Mouse (Mus musculus): ENCODE data around the gene Lnpep.
"Not testable (repeated sequence)": the region's sequence is repeated elsewhere in the genome, so short reads cannot be mapped to it uniquely, and the experiment has no call there.

Gene Lnpep

DNA sequence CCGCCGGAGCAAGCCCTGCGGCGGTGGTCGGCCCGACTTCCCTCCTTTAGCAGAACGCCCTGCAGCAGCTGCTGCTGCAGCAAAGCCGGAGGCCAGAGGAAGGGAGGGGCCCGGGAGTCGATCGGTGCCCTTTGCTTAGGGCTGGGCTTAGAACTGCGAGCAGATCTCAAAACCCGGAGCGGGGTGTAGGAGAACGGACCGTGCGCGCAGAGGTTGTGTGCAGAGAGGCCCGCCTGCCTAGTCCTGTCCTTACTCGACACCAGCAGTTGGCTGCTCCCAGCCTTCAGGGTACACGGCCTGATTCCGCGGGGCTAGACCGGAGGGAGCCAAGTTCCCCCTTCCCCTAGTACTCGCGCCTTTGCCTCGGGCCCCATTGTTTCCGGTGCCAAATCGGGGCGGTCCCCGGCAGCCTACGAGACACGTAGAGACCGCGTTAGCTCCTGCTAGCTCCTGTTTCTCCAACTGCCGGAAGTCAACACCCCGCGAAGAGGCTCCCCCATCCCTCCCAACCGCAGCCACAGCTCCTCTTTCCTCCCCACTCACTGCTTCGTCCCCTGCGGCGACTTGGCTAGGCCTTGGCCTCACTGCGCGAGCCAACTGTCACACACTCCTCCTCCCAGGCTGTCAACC lies at the start of gene Lnpep:
Gene Lnpep, minus strand, starts transcription at position 94 of the 630 bp plus-strand sequence.
- peak; percentile 93 for DNase-seq (ENCODE audit: low spot score)

DNA sequence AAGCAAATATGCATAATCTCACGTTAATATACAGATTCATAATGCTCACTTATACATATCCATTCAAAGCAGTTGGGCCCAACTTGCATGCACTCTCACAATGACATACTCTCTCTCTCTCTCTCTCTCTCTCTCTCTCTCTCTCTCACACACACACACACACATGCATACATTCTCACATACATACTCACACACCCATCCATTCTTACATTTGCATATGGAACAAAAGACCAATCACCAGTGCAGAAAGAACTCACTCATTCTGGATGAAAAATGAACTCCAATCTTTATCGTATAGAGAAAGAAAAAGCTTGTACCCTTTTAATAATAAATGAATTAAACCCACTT lies 31.0 kb upstream of the Lnpep start:
- no peak for DNase-seq (ENCODE audit: low spot score)

DNA sequence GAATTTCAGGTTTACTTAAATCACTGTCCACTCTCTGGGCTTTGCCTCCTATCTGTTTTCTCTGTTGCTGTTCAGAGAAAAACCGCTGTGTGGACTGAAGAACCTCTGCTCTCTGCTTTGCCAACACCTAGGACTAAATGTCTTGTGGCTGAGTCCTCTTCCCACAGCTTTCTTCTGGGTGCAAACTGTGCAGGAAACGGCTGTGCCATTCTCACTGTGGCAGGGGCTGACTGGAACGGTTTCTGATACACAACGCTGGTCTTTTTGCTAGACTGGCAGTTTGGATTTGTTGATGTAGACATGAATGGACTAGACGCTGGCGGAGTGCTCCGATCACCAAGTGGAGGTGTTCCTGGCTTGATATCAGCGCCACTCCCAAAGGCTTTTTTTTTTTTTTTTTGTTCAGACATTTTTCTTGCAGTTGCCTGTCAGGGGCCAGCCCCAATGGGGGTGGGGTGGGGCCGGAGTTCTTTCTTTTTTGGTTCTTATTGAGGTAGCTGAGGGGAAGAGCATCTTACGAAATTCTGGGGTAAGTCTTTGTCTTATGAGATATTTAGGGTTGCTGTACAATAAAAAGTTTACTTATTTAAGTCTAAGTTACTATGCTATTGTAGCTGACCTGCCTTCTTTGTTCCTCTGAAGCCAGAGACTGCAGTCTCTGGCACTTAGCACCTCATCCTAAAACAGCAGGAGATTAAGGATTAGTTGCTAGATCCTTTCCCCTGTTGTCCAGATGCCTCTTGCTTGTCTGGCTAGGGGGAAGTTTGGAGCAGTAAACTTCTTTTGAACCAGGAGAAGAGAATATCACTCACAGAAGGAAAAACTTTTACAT lies 30.4 kb upstream of the Lnpep start:
- DNase-seq (ENCODE audit: low spot score): peak; percentile 7

DNA sequence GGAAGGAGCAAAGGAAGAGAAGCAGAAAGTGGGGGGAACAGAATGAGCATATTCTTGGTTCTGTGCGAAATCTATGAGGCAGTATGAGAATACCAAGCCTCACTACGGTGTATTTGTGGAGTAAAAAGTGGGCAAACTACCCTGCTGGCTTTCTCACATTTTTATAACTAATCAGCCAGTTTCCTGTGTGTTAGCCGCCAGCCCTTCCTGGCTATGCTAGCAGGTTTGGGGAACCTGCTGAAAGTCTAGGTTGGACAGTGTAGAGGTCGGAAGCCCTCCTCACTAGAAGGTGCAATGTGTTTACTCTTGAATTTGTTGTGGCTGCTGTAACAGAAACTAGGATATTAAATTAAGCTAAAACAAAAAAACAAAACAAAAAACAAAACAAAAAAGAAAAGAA lies 27.7 kb upstream of the Lnpep start:
- no peak for DNase-seq (ENCODE audit: low spot score)

DNA sequence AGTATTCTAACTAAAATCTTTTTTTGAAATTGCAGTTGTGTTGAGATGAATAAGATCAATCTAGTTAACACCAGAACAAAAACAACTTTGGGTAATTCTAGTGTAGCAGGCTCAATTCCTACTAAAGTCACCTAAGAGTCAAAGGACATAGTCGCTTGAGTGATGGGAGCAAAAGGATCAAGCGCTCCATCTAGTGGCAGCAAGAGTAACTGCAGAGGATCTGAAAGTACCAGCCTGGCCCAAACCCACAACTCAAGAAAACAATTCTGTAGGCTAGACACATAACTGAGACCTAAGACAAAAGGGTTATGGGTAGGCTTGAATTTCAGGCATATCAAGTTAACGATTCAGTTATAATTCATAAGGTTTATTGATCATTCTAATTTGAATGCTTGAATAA lies 20.9 kb upstream of the Lnpep start:
- DNase-seq (ENCODE audit: low spot score): peak; percentile 79

DNA sequence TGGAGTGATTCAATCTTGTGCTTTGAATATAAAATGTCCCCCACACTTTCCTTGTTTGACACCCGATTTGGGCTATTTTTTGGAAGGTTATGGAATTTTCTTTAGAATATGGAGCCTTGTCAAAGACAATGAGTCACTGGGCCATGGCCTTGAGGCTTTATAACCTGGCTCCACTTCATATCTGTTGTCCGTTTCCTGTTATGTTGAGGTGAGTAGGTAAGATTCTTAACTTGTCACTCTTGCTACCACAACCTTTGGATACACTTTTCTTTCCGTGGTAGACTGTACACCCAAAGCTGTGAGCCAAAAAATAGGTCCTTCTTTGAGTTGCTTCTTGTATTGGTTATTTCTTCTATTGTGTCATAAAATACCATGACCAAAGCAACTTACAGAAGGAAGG lies 12.5 kb upstream of the Lnpep start:
- DNase-seq (ENCODE audit: low spot score): no peak

DNA sequence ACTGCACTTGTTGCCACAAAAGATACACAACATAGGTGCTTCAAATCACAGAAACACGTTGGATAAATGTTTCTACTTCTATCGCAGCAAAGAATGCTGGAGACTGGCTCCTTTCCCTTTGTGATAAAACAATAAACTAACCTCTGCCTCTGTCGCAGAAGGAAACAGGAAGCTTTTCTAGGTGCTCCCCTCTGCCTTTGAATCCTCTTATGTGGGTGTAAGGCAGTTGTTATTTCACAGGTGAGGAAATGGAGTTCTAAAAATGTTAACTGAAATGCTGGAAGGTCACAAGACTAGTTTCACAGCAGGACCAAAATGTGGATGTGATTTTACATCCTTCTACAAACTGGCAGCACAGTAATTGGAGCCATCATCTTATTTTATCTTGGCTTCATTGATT lies 11.3 kb upstream of the Lnpep start:
- no peak for DNase-seq (ENCODE audit: low spot score)

DNA sequence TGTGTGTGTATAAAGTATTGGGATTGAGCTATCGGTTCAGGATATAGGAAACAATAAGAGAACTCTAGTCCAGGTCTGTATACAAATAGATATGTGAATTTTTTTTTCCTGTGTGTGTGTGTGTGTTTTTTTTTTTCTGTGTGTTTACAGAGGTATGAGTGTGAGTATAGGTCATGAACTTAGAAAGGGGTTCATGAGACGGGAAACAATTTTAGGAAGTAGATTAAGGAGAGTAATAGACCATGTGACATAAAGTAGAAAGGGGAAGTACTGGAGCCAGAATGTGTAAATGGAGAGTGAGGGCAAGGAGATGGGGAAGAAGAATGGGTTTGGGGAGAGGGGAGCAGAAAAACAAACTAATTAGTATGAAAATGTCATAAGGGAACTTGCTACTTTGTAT lies 9.2 kb upstream of the Lnpep start:
- no peak for DNase-seq (ENCODE audit: low spot score)

DNA sequence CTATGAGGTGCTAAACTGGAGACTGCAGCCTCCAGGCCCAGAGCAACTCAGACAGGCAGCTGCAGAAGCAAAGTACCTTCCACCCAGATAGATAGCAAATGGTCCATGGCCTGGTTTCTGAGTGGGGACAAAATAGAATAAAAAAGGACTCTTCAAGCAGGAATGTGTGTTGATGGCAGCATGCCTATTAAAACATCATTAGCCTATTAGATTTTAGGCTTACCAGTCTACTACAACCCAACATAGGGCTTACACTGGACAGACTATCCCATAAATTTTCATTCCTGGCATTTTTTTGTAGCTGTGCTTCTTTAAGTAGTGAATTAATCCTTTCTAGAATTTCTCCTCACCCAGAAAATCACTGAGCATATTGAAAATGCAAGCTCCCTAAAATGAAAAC lies 7.1 kb upstream of the Lnpep start:
- no peak for DNase-seq (ENCODE audit: low spot score)

DNA sequence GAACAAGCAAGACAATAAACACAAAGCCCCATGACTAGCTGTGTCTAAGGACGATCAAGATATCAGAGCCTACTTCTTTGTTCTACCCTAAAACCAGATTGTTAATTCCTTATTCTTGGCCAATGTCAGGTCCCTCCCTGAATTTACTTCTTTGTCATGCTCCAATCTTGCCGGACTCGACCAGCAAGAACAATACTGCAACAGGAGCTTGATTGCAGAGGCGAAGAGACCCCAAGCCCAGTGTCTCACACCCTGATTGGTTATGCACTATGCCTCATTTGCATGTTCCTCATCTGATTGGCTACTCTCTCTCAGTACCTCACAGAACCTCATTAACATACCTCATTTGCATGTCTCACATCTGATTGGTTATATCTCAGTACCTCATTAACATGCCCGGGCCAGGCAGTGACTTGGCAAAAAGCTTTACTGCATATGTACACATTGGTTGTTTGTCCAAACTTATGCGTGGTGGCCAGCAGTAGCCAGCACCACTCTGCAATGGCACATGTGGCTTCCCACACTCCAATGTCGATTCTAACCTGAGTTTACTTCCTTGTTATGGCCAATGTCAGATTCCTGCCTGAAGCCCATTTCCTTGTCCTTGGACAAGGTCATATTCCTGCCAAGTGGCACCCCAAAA lies 3.5 kb upstream of the Lnpep start:
- DNase-seq (ENCODE audit: low spot score): not testable (repeated sequence)

DNA sequence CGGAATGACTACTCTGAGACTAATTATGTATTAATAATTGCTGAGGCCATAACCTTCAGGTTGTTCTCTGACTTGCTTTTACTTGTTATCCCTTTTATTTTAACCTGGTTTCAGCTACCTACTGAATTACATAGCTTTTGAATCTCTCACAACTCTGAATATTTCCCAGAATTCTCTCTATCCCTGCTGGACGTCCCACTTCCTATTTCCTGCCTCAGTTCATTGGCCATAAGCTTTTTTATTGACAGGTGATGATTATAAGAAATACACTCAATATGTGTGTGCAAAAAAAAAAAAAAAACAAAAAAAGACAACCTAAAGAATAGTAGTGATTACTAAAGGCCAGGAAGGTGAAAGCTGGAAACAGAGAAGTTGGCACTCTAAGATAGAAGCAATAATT lies 2.7 kb upstream of the Lnpep start:
- no peak for DNase-seq (ENCODE audit: low spot score)

DNA sequence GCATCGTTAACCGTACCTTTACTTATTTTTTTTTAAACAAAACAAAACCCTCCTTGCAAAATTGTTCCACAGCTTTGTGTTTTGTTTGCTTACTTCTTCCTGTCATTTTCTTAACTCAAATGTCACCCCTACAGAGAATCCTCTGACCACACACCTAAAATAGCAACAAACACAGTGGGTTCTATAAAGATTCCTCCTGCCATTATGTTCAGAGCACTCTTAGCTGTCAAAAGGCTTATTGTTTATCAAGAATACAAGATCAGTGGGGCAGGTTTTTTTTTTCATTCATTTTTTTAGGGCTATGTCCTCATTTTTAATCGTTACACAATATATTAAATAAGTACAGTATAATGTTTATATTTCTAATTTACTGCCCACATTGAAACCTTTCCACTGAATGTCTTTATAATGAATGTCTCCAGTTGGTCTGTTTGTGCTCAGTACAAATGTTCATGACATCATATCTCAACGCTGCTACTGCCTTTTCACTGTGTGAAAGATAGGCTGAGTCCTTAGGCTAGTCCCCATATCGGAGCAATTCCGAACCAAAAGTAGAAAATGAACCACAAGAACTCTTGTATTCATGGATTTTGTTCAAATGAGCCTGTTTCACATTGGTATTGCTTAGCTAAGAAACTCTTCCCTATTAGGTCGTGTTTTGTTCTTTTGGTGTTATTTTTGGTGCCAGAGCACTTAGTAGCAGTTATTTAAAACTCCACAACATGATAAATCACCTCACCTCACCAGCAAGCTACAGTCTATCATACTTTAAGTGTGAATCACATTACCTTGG lies 1.2 kb upstream of the Lnpep start:
- peak; percentile 17 for DNase-seq (ENCODE audit: low spot score)

DNA sequence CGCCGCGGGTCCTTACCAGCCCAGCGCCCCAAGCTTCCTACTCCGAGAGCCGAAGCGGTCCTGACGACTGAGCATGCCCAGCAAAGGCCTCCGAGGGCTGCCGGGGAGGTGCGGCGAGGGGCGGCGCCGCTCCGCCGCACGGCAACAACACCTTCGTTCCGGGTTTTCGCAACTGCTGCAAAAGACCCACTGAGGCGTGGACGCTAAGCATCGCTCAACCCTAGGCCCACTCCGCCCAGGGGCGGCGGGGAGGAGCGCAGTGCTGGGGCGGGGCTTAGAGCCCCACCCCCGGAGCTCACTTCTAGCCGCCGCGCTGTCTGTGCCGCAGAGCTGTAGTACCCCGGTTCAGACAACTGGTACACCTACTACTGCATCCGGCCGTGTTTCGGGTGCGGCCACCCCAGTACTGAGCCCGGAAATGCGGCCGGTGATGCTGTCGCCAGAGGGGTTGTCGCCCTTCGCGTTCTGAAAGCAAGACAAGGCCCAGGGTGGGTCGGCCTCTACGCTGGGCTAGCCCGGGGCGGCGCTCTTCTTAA lies 361 bp downstream of the Lnpep start:
- peak; percentile 96 for DNase-seq (ENCODE audit: low spot score)

DNA sequence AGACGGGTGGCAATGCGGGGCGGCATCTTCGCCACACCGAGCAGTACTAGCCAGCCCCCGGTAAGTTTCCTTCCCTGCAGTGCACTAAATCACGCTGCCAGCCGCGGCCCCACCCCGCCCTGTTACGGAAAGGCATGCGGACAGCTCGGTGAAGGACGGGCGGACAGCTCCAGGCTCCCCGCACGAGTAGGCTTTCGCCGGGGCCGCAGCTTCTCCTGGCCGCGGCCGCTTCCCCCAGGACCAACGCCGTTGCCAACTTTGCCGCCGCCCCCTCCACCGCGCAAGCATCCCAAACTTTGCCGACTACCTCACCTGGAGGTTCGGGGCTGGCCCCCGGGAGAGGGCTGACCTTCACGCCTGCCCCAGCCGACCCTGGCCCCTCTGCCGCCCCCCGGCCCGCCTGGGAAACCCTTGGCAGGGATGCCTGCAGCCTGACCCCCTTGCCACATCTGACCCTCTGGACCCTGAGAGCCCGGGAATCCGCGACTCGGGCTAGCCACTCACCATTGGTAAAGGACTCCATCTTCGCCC lies 895 bp downstream of the Lnpep start:
- peak; percentile 56 for DNase-seq (ENCODE audit: low spot score)

DNA sequence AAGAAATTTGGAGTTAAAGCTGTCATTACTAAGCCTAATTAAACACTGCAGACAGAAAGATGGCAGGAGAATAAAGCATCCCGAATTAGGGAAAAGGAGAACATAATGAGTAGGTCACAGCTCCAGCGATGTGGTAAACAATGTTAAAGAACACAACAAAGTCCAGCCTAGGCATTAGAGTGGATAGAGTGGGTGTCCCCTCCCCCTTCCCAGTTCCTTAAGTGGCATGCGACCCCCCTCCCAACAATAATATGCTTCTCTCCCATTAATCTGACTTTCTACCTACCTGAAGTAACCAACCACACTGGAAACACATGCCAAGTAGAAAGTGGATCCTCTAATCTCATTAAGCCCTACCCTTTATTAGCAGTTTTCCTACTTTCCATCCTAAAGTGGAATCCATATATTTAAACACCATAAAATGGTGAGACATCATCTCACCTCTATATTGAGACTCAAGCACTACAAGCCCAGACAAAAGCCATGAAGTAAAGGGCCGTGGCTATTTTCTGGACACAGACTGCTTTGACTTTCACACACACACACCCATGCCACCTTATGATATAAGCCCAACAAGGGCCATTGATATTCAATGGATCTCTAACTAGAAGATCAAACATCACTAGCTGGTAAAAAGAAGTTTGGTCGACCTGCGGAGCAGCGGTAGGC lies 1.5 kb downstream of the Lnpep start:
- DNase-seq (ENCODE audit: low spot score): peak; percentile 15

DNA sequence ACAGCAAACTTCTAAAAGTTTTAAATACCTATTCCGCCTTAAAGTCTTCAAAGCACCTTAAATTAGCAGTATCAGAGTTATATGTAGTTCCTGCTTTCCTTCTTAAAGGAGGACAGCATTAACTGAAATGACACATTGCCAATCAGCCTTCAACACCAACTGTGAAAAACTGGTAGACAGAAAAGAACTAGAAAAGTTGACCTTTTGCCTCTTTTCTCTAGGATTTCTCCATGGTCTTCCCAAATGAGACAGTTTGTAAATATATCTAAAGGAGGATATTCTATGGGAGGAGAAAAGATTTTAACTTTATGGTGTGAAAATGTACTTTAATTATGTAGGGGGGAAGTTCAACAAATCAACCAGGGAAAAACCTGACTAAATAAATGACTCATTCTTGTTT lies 2.3 kb downstream of the Lnpep start:
- no peak for DNase-seq (ENCODE audit: low spot score)

DNA sequence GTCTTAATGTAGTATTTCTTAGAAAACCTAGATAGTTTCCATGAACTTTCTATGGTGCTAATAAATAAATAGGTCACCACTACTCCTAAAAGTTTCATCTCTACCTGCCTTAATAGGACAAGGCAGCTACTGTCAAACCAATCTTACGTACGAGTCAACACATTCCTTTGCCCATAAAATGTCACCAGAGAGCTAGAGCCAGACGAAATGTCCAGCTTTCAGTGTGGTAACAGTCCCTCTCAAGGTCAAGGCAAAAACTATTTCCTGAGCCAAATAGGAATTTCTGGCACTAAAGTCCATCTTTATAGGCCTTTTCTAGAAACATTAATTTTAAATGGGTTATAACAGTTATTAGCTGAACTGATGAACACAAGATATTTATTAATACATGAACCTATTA lies 3.3 kb downstream of the Lnpep start:
- no peak for DNase-seq (ENCODE audit: low spot score)

DNA sequence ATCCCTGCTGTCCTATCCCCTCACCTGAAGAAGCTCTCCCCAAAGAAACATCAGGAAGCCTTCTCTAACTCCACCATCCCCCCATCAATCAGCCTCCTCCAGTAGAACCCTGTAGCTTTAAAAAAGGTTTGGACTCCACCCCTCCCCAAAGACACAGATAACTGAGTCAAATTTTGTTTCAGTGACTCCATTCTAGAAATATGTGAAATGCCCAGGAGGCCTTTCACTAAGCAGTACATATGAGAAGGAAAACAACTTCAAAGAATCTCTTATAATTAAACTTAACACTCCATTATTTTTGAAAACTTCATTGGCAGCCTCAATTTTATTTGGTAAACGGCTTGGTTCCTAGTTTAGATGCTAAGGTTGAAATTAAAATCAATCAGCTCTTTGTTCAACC lies 6.4 kb downstream of the Lnpep start:
- no peak for DNase-seq (ENCODE audit: low spot score)

DNA sequence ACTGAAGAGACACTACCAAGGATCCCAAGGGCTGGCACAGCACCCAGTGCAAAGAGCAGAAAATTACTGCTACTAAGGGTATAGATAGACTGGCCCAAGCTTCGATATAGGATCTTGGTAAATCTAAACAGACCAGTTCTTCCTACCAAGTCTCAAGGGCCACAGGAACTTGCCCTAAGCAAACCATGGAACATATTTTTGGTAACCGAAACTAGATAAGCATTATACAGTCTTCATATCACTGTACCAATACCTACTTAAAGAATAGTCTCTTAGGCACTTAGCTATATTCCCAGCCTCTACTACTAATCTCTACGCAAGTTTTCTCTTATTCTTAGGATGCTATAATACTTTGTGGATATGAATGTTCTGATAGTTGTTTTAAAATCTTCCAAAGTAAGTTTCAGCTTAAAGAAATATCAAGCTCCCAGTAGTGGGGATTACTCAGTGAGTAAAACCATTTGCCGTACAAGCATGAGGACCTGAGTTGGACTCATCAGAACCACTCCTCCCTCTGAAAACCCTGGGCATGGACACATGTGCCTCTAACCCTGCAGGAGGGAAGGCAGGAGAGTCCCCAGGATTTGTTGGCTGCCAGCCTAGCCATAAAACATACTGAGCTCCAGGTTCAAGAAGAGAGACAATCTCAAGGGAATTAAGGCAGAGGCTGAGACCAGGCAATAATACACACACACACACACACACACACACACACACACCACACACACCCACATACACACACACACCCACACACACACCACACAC lies 7.2 kb downstream of the Lnpep start:
- no peak for DNase-seq (ENCODE audit: low spot score)

DNA sequence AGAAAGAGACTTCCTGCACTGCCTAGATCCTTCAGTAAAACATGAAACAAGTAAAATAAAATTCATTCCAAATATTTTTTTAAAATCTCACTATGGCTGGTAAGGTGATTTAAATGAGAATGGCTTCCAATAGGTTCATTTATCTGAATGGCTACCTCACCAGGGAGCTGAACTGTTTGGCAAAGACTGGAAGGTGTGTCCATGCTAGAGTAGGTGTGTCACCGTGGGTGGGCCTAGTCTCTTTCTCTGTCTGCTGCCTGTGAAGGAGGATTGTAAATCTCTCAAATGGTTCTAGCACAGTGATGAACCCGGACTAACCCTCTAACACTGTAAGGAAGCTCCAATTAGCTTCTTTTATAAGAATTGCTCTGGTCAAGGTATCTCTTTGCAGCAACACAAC lies 12.5 kb downstream of the Lnpep start:
- DNase-seq (ENCODE audit: low spot score): no peak

DNA sequence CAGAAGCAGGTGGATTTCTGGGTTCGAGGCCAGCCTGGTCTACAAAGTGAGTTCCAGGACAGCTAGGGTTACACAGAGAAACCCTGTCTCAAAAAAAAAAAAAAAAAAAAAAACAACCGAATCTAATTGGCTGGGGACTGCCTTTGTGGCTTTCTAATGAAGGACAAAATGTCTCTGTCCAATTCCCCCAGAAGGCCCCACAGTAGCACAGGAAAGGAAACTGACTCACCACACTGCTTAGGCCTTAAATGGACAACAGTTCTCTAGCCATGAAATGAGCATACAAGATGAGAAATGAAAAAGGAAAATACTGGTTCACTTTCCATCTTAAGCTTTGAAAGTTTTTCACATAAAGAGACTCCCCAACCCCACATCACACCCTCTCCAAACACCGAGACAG lies 15.3 kb downstream of the Lnpep start:
- DNase-seq (ENCODE audit: low spot score): no peak

Measured in embryo, embryonic 10.5 days (tissue).